Mouse (Mus musculus): ENCODE data around the gene B230118H07Rik.
A peak's percentile ranks its signal among the peaks of the same experiment; 100 is the strongest.
"Not testable (repeated sequence)": the region's sequence is repeated elsewhere in the genome, so short reads cannot be mapped to it uniquely, and the experiment has no call there.

Gene B230118H07Rik

GRCm38 (mm10) chr2:101591356-101591755, 58.0 kb downstream of the B230118H07Rik start:
- no peak for DNase-seq (ENCODE audit: low read depth, low spot score)

- DNase-seq (ENCODE audit: low read depth, low spot score), result no peak
Measured at GRCm38 (mm10) chr2:101581418-101581817, 67.9 kb downstream of the B230118H07Rik start.

GRCm38 (mm10) chr2:101580977-101581376, 68.4 kb downstream of the B230118H07Rik start:
- DNase-seq (ENCODE audit: low read depth, low spot score), result no peak

- DNase-seq (ENCODE audit: low read depth, low spot score), result no peak
Measured at GRCm38 (mm10) chr2:101580428-101580827, 68.9 kb downstream of the B230118H07Rik start.

GRCm38 (mm10) chr2:101580027-101580426, 69.3 kb downstream of the B230118H07Rik start:
- no peak for DNase-seq (ENCODE audit: low read depth, low spot score)

GRCm38 (mm10) chr2:101577243-101577642, 72.1 kb downstream of the B230118H07Rik start:
- no peak for DNase-seq (ENCODE audit: low read depth, low spot score)

GRCm38 (mm10) chr2:101569230-101569629, 80.1 kb downstream of the B230118H07Rik start:
- no peak for DNase-seq (ENCODE audit: low read depth, low spot score)

GRCm38 (mm10) chr2:101567490-101567889, 81.8 kb downstream of the B230118H07Rik start:
- no peak for DNase-seq (ENCODE audit: low read depth, low spot score)

GRCm38 (mm10) chr2:101563776-101564175, 85.6 kb downstream of the B230118H07Rik start:
- no peak for DNase-seq (ENCODE audit: low read depth, low spot score)

GRCm38 (mm10) chr2:101563206-101563605, 86.1 kb downstream of the B230118H07Rik start:
- no peak for DNase-seq (ENCODE audit: low read depth, low spot score)

GRCm38 (mm10) chr2:101559431-101559830, 89.9 kb downstream of the B230118H07Rik start:
- no peak for DNase-seq (ENCODE audit: low read depth, low spot score)

GRCm38 (mm10) chr2:101555886-101556285, 93.4 kb downstream of the B230118H07Rik start:
- no peak for DNase-seq (ENCODE audit: low read depth, low spot score)

- no peak for DNase-seq (ENCODE audit: low read depth, low spot score)
Measured at GRCm38 (mm10) chr2:101553851-101554250, 95.5 kb downstream of the B230118H07Rik start.

- no peak for DNase-seq (ENCODE audit: low read depth, low spot score)
Measured at GRCm38 (mm10) chr2:101552301-101552700, 97.0 kb downstream of the B230118H07Rik start.

- no peak for DNase-seq (ENCODE audit: low read depth, low spot score)
Measured at GRCm38 (mm10) chr2:101551026-101551719, 98.2 kb downstream of the B230118H07Rik start.

GRCm38 (mm10) chr2:101550176-101550575, 99.2 kb downstream of the B230118H07Rik start:
- DNase-seq (ENCODE audit: low read depth, low spot score), result no peak

- DNase-seq (ENCODE audit: low read depth, low spot score), result no peak
Measured at GRCm38 (mm10) chr2:101548866-101549265, 100.5 kb downstream of the B230118H07Rik start.

GRCm38 (mm10) chr2:101545593-101545992, 103.7 kb downstream of the B230118H07Rik start:
- DNase-seq (ENCODE audit: low read depth, low spot score), result no peak

- DNase-seq (ENCODE audit: low read depth, low spot score), result peak; percentile 6
Measured at GRCm38 (mm10) chr2:101543704-101544417, 105.5 kb downstream of the B230118H07Rik start.

- not testable (repeated sequence) for DNase-seq (ENCODE audit: low read depth, low spot score)
Measured at GRCm38 (mm10) chr2:101536887-101537286, 112.4 kb downstream of the B230118H07Rik start.

- no peak for DNase-seq (ENCODE audit: low read depth, low spot score)
Measured at GRCm38 (mm10) chr2:101533741-101534140, 115.6 kb downstream of the B230118H07Rik start.

- DNase-seq (ENCODE audit: low read depth, low spot score), result peak; percentile 61
Measured at GRCm38 (mm10) chr2:101525503-101526381, 123.6 kb downstream of the B230118H07Rik start.
